Mouse (Mus musculus) bone marrow macrophage, adult 2 months (primary cell): ENCODE data around the gene Trim25. TPM values are rescaled to one million over a fixed set of nuclear protein-coding genes. Genes with fewer than 3 reads are reported as not detected.
A peak's percentile ranks its signal among the peaks of the same experiment; 100 is the strongest.
"Not testable (repeated sequence)": the region's sequence is repeated elsewhere in the genome, so short reads cannot be mapped to it uniquely, and the experiment has no call there.

Source experiments
- H3K27ac ChIP-seq: 2 replicates; pipeline ENCODE4 v1.5.1; 2012; ENCODE audit warnings: low read depth, low read length; ENCODE audit not compliant: insufficient read depth
- H3K4me1 ChIP-seq: 2 replicates; pipeline ENCODE4 v1.6.1; 2012; ENCODE audit warnings: low read length; ENCODE audit not compliant: control insufficient read depth, insufficient read depth
- H3K4me3 ChIP-seq: 2 replicates; pipeline ENCODE4 v1.5.1; 2012; ENCODE audit warnings: mild to moderate bottlenecking, low read length, moderate library complexity; ENCODE audit not compliant: insufficient read depth
- CTCF ChIP-seq: IDR thresholded peaks from 2 replicates; pipeline ENCODE4 v1.5.1; 2012; ENCODE audit warnings: low read depth, mild to moderate bottlenecking, low read length, moderate library complexity
- POLR2A ChIP-seq: IDR thresholded peaks from 2 replicates; pipeline ENCODE4 v1.6.1; 2012; ENCODE audit warnings: mild to moderate bottlenecking, low read depth, low read length, borderline replicate concordance
- polyA plus RNA-seq: library from polyadenylated mRNA; stranded (reverse); fragments of >200 nt; gene quantifications from 2 replicates; pipeline ENCODE4 v1.2.4, GENCODE M21; 2012; ENCODE audit not compliant: missing spikeins, insufficient read depth, insufficient read length

Trim25 gene
- polyA plus RNA-seq, 1 experiment: 95.7 TPM

GRCm38 (mm10) chr11:88993625-88994024 is 5.6 kb upstream of the Trim25 start:
- Histone ChIP-seq H3K4me3 (no peak overlapping the region), H3K27ac (peak overlapping the region; percentile 86), H3K4me1 (peaks cover 31% of the 10 kb centered on the region)
- TF ChIP-seq POLR2A: no peak
- no peak for TF ChIP-seq CTCF

GRCm38 (mm10) chr11:88994492-88994891 is 4.7 kb upstream of the Trim25 start:
- H3K27ac ChIP-seq: peak overlapping the region; percentile 86
- no peak for TF ChIP-seq CTCF
- no peak for TF ChIP-seq POLR2A
- peaks cover 34% of the 10 kb centered on the region for H3K4me1 ChIP-seq
- H3K4me3 ChIP-seq: no peak overlapping the region

DNA sequence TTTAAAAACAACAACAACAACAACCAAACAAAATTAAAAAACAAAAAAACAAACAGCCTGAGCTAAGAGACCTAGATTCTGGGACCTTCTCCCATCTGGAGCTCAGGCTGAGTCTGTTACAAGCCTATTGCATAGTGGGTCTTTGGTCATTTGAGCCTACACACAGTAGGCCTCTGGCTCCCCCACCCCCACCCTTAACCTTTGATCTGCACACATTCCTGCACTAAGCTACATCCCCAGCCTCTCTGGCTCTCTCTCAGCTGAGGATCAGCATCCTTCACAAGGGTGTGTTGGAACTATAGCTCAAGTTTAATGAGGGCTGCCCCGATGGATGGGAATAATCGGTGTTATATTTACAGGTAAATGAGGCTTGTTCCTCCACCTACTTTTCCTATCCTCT is 3.6 kb upstream of the Trim25 start:
- H3K4me1 ChIP-seq: peaks cover 34% of the 10 kb centered on the region
- H3K27ac ChIP-seq: peak overlapping the region; percentile 28; the same call in 1 of the 2 replicates

DNA sequence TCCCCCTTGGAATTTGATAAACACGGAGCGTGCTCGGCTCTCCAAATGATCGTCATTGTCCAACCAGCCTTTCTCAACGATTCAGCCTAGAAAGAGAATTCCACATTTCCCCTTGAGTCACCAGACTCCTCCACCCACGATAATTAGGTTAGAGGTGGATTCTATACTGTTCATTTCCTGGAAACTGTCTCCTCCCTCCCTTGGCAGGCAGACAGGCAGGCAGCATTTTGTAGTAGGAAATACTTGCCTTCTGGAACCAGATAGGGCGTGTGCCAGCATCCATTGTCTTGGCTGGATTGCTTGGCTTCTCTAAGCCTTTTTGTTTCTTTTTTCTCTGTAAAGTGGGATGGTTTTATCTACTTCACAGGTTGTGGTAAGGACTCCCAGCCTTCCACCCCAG is 2.7 kb upstream of the Trim25 start:
- Histone ChIP-seq H3K27ac (peak overlapping the region; percentile 25), H3K4me3 (no peak overlapping the region)

More for the DNA sequence above, 3.6 kb upstream of the Trim25 start:
- no peak overlapping the region for H3K4me3 ChIP-seq
- TF ChIP-seq POLR2A (no peak), CTCF (no peak)

DNA sequence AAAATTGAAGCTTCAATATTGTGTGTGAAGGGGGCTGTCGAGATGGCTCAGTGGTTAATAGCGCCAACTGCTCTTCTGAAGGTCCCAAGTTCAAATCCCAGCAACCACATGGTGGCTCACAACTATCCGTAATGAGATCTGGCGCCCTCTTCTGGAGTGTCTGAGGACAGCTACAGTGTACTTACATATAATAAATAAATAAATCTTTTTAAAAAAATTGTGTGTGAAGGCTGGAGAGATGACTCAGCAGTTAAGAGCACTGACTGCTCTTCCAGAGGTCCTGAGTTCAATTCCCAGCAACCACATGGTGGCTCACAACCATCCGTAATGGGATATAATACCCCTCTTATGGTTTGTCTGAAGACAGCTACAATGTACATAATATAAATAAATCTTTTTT is 1.8 kb upstream of the Trim25 start:
- H3K27ac ChIP-seq, H3K4me3 ChIP-seq: not testable (repeated sequence)
- TF ChIP-seq CTCF: 0 out of 2 replicates have a peak, but pooled peaks have one; percentile 23
- peaks cover 36% of the 10 kb centered on the region for H3K4me1 ChIP-seq

More for the DNA sequence above, 2.7 kb upstream of the Trim25 start:
- H3K4me1 ChIP-seq: peaks cover 34% of the 10 kb centered on the region
- TF ChIP-seq POLR2A (no peak), CTCF (no peak)

GRCm38 (mm10) chr11:88998406-88998805 is 770 bp upstream of the Trim25 start:
- TF ChIP-seq CTCF: no peak
- TF ChIP-seq POLR2A: no peak
- Histone ChIP-seq H3K27ac (peak overlapping the region; percentile 84), H3K4me1 (peaks cover 43% of the 10 kb centered on the region), H3K4me3 (peak overlapping the region; percentile 96; the same call in 1 of the 2 replicates)

DNA sequence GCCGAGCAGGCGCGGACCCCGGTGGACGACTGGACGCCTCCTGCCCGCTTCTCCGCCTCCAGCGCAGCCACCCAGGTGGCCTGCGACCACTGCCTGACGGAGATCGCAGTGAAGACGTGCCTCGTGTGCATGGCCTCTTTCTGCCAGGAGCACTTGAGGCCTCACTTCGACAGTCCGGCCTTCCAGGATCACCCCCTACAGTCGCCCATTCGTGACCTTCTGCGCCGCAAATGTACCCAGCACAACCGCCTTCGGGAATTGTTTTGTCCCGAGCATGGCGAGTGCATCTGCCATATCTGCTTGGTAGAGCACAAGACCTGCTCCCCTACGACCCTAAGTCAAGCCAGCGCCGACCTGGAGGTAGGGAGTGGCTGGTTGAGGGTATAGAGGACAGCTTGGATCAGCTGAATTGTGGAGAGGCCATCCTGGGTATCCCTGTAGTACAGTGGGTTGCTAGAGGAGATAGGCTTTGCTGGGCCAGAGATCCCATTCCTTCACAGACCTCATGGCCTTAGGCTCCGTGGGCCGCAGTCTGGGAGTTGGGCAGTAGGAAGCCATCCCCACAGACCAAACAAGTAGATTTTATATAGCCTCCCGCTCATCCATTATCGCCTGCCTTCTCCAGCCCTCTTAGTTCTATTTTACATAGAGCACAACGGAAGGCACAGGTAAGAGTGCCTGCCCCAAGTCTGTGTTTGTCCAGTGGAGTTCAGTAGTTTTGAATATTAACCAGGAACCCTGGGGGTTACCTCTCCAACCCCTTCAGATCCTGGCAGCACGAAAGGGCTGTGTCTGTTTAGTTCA is 749 bp downstream of the Trim25 start:
- Histone ChIP-seq H3K4me3 (peak overlapping the region; percentile 96), H3K4me1 (peaks cover 43% of the 10 kb centered on the region)
- TF ChIP-seq POLR2A (no peak), CTCF (no peak)

GRCm38 (mm10) chr11:89000527-89000819 is 1.3 kb downstream of the Trim25 start:
- Histone ChIP-seq H3K4me1 (peaks cover 43% of the 10 kb centered on the region), H3K27ac (peak overlapping the region; percentile 77), H3K4me3 (peak overlapping the region; percentile 96)
- TF ChIP-seq CTCF (no peak), POLR2A (no peak)

More for the DNA sequence above, 749 bp downstream of the Trim25 start:
- H3K27ac ChIP-seq: peak overlapping the region; percentile 77

DNA sequence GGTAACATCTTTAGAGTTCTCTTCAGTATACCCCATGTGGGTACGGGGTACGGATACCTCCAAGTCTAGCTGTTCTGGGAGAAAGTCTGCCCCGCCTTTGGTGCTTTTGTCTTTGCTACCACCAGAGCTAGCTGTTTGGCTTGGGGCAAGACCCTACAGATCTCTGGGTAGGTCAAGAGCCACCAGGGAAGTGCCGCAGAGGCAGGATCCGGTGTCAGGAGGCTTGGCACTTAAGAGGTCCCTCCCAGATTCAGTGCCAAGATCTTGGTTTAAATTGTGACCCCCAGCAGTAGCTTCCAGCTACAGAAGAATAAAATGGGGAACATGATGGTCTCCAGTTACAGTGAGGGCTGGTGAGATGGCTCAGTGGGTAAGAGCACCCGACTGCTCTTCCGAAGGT is 2.4 kb downstream of the Trim25 start:
- H3K4me1 ChIP-seq: peaks cover 35% of the 10 kb centered on the region
- peak overlapping the region; percentile 47 for H3K27ac ChIP-seq
- TF ChIP-seq POLR2A (no peak), CTCF (no peak)
- H3K4me3 ChIP-seq: peak overlapping the region; percentile 96

DNA sequence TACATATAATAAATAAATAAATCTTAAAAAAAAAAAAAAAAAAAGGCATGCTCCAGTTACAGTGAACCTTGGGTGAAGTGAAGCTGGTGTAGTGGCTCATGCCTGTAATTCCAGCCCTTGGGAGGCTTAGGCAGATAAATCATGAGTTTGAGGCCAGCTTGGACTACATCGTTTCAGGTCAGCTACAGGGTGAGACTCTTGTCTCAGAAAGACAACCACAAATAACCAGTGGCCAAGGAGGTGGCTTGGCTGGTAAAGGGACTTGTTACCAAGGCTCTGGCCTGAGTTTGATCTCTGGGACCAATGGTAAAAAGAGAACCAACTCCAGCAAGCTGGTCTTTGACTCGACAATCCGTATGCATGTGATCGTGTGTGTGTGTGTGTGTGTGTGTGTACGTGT is 2.9 kb downstream of the Trim25 start:
- no peak for TF ChIP-seq CTCF
- no peak for TF ChIP-seq POLR2A
- Histone ChIP-seq H3K4me3 (peak overlapping the region; percentile 63), H3K4me1 (peaks cover 33% of the 10 kb centered on the region), H3K27ac (peak overlapping the region; percentile 16; the same call in 1 of the 2 replicates)
